Mouse (Mus musculus) neural tube, embryonic 14.5 days (tissue): ENCODE measurements around the gene Serinc5. TPM values are rescaled to one million over a fixed set of nuclear protein-coding genes. Genes with fewer than 3 reads are reported as not detected.

Experiments
- ATAC-seq: fragments of 200-750 bp; cut with Nextera tagmentation; 2 replicates; pipeline ENCODE4 v1.8.0; 2017; ENCODE audit warnings: low read depth, mild to moderate bottlenecking, moderate TSS enrichment, moderate library complexity
- H3K27ac ChIP-seq: fragments of 300-500 bp; sonication (generic); 2 replicates; pipeline ENCODE4 v1.5.1; 2014; ENCODE audit warnings: low read depth, mild to moderate bottlenecking, control low read depth, low read length, moderate library complexity, mixed read lengths
- H3K27me3 ChIP-seq: fragments of 300-500 bp; sonication (generic); 2 replicates; pipeline ENCODE4 v1.6.1; 2014; ENCODE audit warnings: low read length; ENCODE audit not compliant: control insufficient read depth, insufficient read depth
- H3K36me3 ChIP-seq: fragments of 300-500 bp; sonication (generic); 2 replicates; pipeline ENCODE4 v1.6.1; 2014; ENCODE audit warnings: low read length, mixed read lengths; ENCODE audit not compliant: control insufficient read depth, insufficient read depth
- H3K4me1 ChIP-seq: fragments of 300-500 bp; sonication (generic); 2 replicates; pipeline ENCODE4 v1.6.1; 2014; ENCODE audit warnings: low read length; ENCODE audit not compliant: control insufficient read depth, insufficient read depth
- H3K4me2 ChIP-seq: fragments of 300-500 bp; sonication (generic); 2 replicates; pipeline ENCODE4 v1.6.1; 2014; ENCODE audit warnings: mild to moderate bottlenecking, low read depth, low read length, control low read depth
- H3K4me3 ChIP-seq: fragments of 300-500 bp; sonication (generic); 2 replicates; pipeline ENCODE4 v1.5.1; 2014; ENCODE audit warnings: low read depth, low read length, control low read depth, mixed read lengths
- H3K9ac ChIP-seq: fragments of 300-500 bp; sonication (generic); replicated peaks from 2 replicates; pipeline ENCODE4 v1.6.1; 2014; ENCODE audit warnings: low read depth, mild to moderate bottlenecking, control low read depth, low read length, mixed read lengths
- H3K9me3 ChIP-seq: fragments of 300-500 bp; sonication (generic); 2 replicates; pipeline ENCODE4 v1.6.1; 2016; ENCODE audit warnings: low read length; ENCODE audit not compliant: control insufficient read depth
- WGBS: fragments of 180-500 bp; shearing (Covaris S2); extraction: QIAGEN DNeasy Blood & Tissue Kit; methylation state at CpG from one replicate; pipeline ENCODE4 v1.1.7; 2014; 5-methylcytosine and 5-hydroxymethylcytosine counted together
- polyA plus RNA-seq: library from polyadenylated mRNA; unstranded; fragments of >200 nt; fragmentation: Nextera tagmentation; extraction: Ambion mirVana; gene quantifications from 2 replicates; pipeline ENCODE4 v1.2.1, GENCODE M21; 2014

Gene Serinc5
- polyA plus RNA-seq, 1 experiment from 2014 or later: 16.7 TPM

GRCm38 (mm10) chr13:92609486-92610310 is 1.2 kb upstream of the Serinc5 start:
- Histone ChIP-seq H3K4me2 (peak overlapping the region; percentile 89), H3K9me3 (no peaks in the 10 kb centered on the region), H3K4me1 (peaks cover 5% of the 10 kb centered on the region; the same call in 1 of the 2 replicates), H3K9ac (peak overlapping the region; percentile 87; the same call in 1 of the 2 replicates), H3K36me3 (no peaks in the 10 kb centered on the region), H3K27me3 (no peaks in the 10 kb centered on the region), H3K27ac (peak overlapping the region; percentile 83; the same call in 1 of the 2 replicates), H3K4me3 (peak overlapping the region; percentile 78)
- WGBS: 12% methylated on average over 13 of the region's 13 CpGs
- no peak for ATAC-seq

- Histone ChIP-seq H3K36me3 (no peaks in the 10 kb centered on the region), H3K9me3 (no peaks in the 10 kb centered on the region), H3K4me1 (peaks cover 5% of the 10 kb centered on the region; the same call in 1 of the 2 replicates), H3K9ac (peak overlapping the region; percentile 87), H3K4me2 (peak overlapping the region; percentile 89), H3K4me3 (peak overlapping the region; percentile 78), H3K27ac (peak overlapping the region; percentile 83), H3K27me3 (no peaks in the 10 kb centered on the region)
- under 1% methylated on average over 43 of the region's 43 CpGs for WGBS
- peak; percentile 59 for ATAC-seq
Measured at GRCm38 (mm10) chr13:92611254-92611784, 428 bp downstream of the Serinc5 start.

GRCm38 (mm10) chr13:92611917-92612316 is 1.0 kb downstream of the Serinc5 start:
- Histone ChIP-seq H3K27me3 (no peaks in the 10 kb centered on the region), H3K9me3 (no peaks in the 10 kb centered on the region), H3K9ac (peak overlapping the region; percentile 87), H3K4me3 (peak overlapping the region; percentile 78), H3K4me2 (peak overlapping the region; percentile 89), H3K36me3 (no peaks in the 10 kb centered on the region), H3K27ac (no peak overlapping the region), H3K4me1 (peaks cover 5% of the 10 kb centered on the region; the same call in 1 of the 2 replicates)
- ATAC-seq: no peak
- WGBS: 4% methylated on average over 7 of the region's 7 CpGs

GRCm38 (mm10) chr13:92613094-92613493 is 2.2 kb downstream of the Serinc5 start:
- Histone ChIP-seq H3K4me1 (peaks cover 5% of the 10 kb centered on the region; the same call in 1 of the 2 replicates), H3K36me3 (no peaks in the 10 kb centered on the region), H3K27me3 (no peaks in the 10 kb centered on the region), H3K4me2 (peak overlapping the region; percentile 89), H3K27ac (no peak overlapping the region), H3K9ac (no peak overlapping the region; the same call in 1 of the 2 replicates), H3K4me3 (peak overlapping the region; percentile 78; the same call in 1 of the 2 replicates), H3K9me3 (no peaks in the 10 kb centered on the region)
- 67% methylated on average over 5 of the region's 5 CpGs for WGBS
- ATAC-seq: no peak

- H3K4me2 ChIP-seq: no peak overlapping the region
- no peaks in the 10 kb centered on the region for H3K27me3 ChIP-seq
- H3K36me3 ChIP-seq: no peaks in the 10 kb centered on the region
- H3K4me1 ChIP-seq: peaks cover 5% of the 10 kb centered on the region; the same call in 1 of the 2 replicates
- H3K9me3 ChIP-seq: no peaks in the 10 kb centered on the region
- WGBS: 87% methylated on average over 5 of the region's 5 CpGs
- ATAC-seq: no peak
- no peak overlapping the region for H3K9ac ChIP-seq
- H3K27ac ChIP-seq: no peak overlapping the region
- no peak overlapping the region for H3K4me3 ChIP-seq
Measured at GRCm38 (mm10) chr13:92615201-92615600, 4.3 kb downstream of the Serinc5 start.

GRCm38 (mm10) chr13:92616459-92616858 is 5.6 kb downstream of the Serinc5 start:
- no peaks in the 10 kb centered on the region for H3K9me3 ChIP-seq
- H3K4me1 ChIP-seq: peaks cover 5% of the 10 kb centered on the region; the same call in 1 of the 2 replicates
- 95% methylated on average over 8 of the region's 8 CpGs for WGBS
- H3K27me3 ChIP-seq: no peaks in the 10 kb centered on the region
- no peak for ATAC-seq
- H3K4me2 ChIP-seq: no peak overlapping the region
- no peaks in the 10 kb centered on the region for H3K36me3 ChIP-seq
- H3K9ac ChIP-seq: no peak overlapping the region
- H3K27ac ChIP-seq: no peak overlapping the region
- H3K4me3 ChIP-seq: no peak overlapping the region

- Histone ChIP-seq H3K36me3 (no peaks in the 10 kb centered on the region), H3K4me2 (no peak overlapping the region), H3K4me3 (no peak overlapping the region), H3K27ac (no peak overlapping the region), H3K27me3 (no peaks in the 10 kb centered on the region), H3K9ac (no peak overlapping the region), H3K4me1 (no peaks in the 10 kb centered on the region), H3K9me3 (no peaks in the 10 kb centered on the region)
- 100% methylated on average over 1 of the region's 1 CpGs for WGBS
- no peak for ATAC-seq
Measured at GRCm38 (mm10) chr13:92626196-92626595, 15.3 kb downstream of the Serinc5 start.

GRCm38 (mm10) chr13:92626725-92627124 is 15.8 kb downstream of the Serinc5 start:
- H3K4me2 ChIP-seq: no peak overlapping the region
- no peaks in the 10 kb centered on the region for H3K9me3 ChIP-seq
- no peaks in the 10 kb centered on the region for H3K27me3 ChIP-seq
- WGBS: 97% methylated on average over 5 of the region's 5 CpGs
- no peaks in the 10 kb centered on the region for H3K4me1 ChIP-seq
- no peak for ATAC-seq
- no peak overlapping the region for H3K9ac ChIP-seq
- no peak overlapping the region for H3K27ac ChIP-seq
- no peaks in the 10 kb centered on the region for H3K36me3 ChIP-seq
- H3K4me3 ChIP-seq: no peak overlapping the region

- ATAC-seq: no peak
- Histone ChIP-seq H3K4me2 (no peak overlapping the region), H3K27ac (no peak overlapping the region), H3K9me3 (no peaks in the 10 kb centered on the region), H3K4me3 (no peak overlapping the region), H3K27me3 (no peaks in the 10 kb centered on the region), H3K36me3 (no peaks in the 10 kb centered on the region), H3K4me1 (peaks cover 9% of the 10 kb centered on the region; the same call in 1 of the 2 replicates), H3K9ac (no peak overlapping the region)
- WGBS: 91% methylated on average over 3 of the region's 3 CpGs
Measured at GRCm38 (mm10) chr13:92629509-92629908, 18.6 kb downstream of the Serinc5 start.
